Mouse (Mus musculus) MEL (cell line): ENCODE measurements around the gene Polk. TPM values are rescaled to one million over a fixed set of nuclear protein-coding genes. Genes with fewer than 3 reads are reported as not detected.
A peak's percentile ranks its signal among the peaks of the same experiment; 100 is the strongest.

Source experiments
- DNase-seq: peaks from one replicate; pipeline ENCODE4 v3.0.0; 2011; ENCODE audit warnings: low read depth, low spot score
- H3K27ac ChIP-seq: 2 replicates; pipeline ENCODE4 v1.5.1; 2012; ENCODE audit warnings: low read depth, mild to moderate bottlenecking, control low read depth, low read length, moderate library complexity; ENCODE audit not compliant: control insufficient read depth
- H3K27me3 ChIP-seq, 2 experiments: fragments of 150-350 bp in 1 of 2; sonication (generic) in 1 of 2; 2 replicates each; pipeline ENCODE4 v1.6.1; 2012; ENCODE audit warnings: low read length in 2 of 2, mild to moderate bottlenecking in 2 of 2, improper control_type of control experiment in 1 of 2, moderate library complexity in 1 of 2; ENCODE audit not compliant: insufficient read depth in 2 of 2, control insufficient read depth in 1 of 2
- H3K36me3 ChIP-seq, 2 experiments: 2 replicates each; pipeline ENCODE4 v1.6.1; 2012 to 2014; ENCODE audit warnings: low read length in 2 of 2, improper control_type of control experiment in 1 of 2, inconsistent platforms in 1 of 2, mild to moderate bottlenecking in 1 of 2; ENCODE audit not compliant: insufficient read depth in 2 of 2, control insufficient read depth in 1 of 2
- H3K4me1 ChIP-seq, 2 experiments: fragments of 150-350 bp in 1 of 2; sonication (generic) in 1 of 2; 2 replicates each; pipeline ENCODE4 v1.6.1; 2012; ENCODE audit warnings: low read length in 2 of 2, improper control_type of control experiment in 1 of 2, mild to moderate bottlenecking in 1 of 2; ENCODE audit not compliant: insufficient read depth in 2 of 2, control insufficient read depth in 1 of 2
- H3K4me3 ChIP-seq, 2 experiments: fragments of 150-350 bp in 1 of 2; sonication (generic) in 1 of 2; 2 replicates each; pipeline ENCODE4 v1.5.1; 2012; ENCODE audit warnings: low read depth in 2 of 2, low read length in 2 of 2, mild to moderate bottlenecking in 2 of 2, moderate library complexity in 2 of 2, control low read depth in 1 of 2, improper control_type of control experiment in 1 of 2; ENCODE audit not compliant: control insufficient read depth in 1 of 2, insufficient read depth in 1 of 2
- H3K79me2 ChIP-seq: 2 replicates; pipeline ENCODE4 v1.6.1; 2012; ENCODE audit warnings: mild to moderate bottlenecking, low read length, moderate library complexity; ENCODE audit not compliant: control insufficient read depth, poor library complexity, insufficient read depth
- H3K9ac ChIP-seq: 2 replicates; pipeline ENCODE4 v1.6.1; 2012; ENCODE audit warnings: low read depth, mild to moderate bottlenecking, control low read depth, low read length, moderate library complexity; ENCODE audit not compliant: control insufficient read depth, poor library complexity, severe bottlenecking
- H3K9me3 ChIP-seq: fragments of 150-350 bp; sonication (generic); replicated peaks from 2 replicates; pipeline ENCODE4 v1.6.1; 2012; ENCODE audit warnings: mild to moderate bottlenecking, low read length, improper control_type of control experiment, moderate library complexity; ENCODE audit not compliant: insufficient read depth
- BHLHE40 ChIP-seq: IDR thresholded peaks from 2 replicates; pipeline ENCODE4 v1.6.1; 2012; ENCODE audit warnings: low read depth, mild to moderate bottlenecking, inconsistent platforms, low read length, improper control_type of control experiment, borderline replicate concordance
- E2F4 ChIP-seq: IDR thresholded peaks from 2 replicates; pipeline ENCODE4 v1.6.1; 2011; ENCODE audit warnings: low read depth, low read length, improper control_type of control experiment, borderline replicate concordance
- ELF1 ChIP-seq: IDR thresholded peaks from 2 replicates; pipeline ENCODE4 v1.6.1; 2014; ENCODE audit warnings: low read depth, mild to moderate bottlenecking, inconsistent platforms, low read length, improper control_type of control experiment, moderate library complexity
- EP300 ChIP-seq, 2 experiments: IDR thresholded peaks; 2 replicates each; pipeline ENCODE4 v1.6.1; 2011; ENCODE audit warnings: improper control_type of control experiment in 2 of 2, low read length in 2 of 2, low read depth in 1 of 2, mild to moderate bottlenecking in 1 of 2
- ETS1 ChIP-seq: IDR thresholded peaks from 2 replicates; pipeline ENCODE4 v1.6.1; 2012; ENCODE audit warnings: low read depth, mild to moderate bottlenecking, inconsistent platforms, low read length, improper control_type of control experiment, moderate library complexity
- GABPA ChIP-seq: IDR thresholded peaks from 2 replicates; pipeline ENCODE4 v1.6.1; 2012; ENCODE audit warnings: low read depth, mild to moderate bottlenecking, inconsistent platforms, low read length, improper control_type of control experiment, moderate library complexity
- GATA1 ChIP-seq: IDR thresholded peaks from 2 replicates; pipeline ENCODE4 v1.6.1; 2011; ENCODE audit warnings: low read depth, low read length, improper control_type of control experiment
- MAFK ChIP-seq: IDR thresholded peaks from 2 replicates; pipeline ENCODE4 v1.6.1; 2011; ENCODE audit warnings: low read depth, mild to moderate bottlenecking, low read length, improper control_type of control experiment, borderline replicate concordance
- MEF2A ChIP-seq: IDR thresholded peaks from 2 replicates; pipeline ENCODE4 v1.6.1; 2014; ENCODE audit warnings: low read depth, mild to moderate bottlenecking, inconsistent platforms, low read length, improper control_type of control experiment; ENCODE audit not compliant: poor library complexity, insufficient replicate concordance, severe bottlenecking; ENCODE audit errors: extremely low read depth
- MYC ChIP-seq: IDR thresholded peaks from 2 replicates; pipeline ENCODE4 v1.6.1; 2011; ENCODE audit warnings: low read depth, mild to moderate bottlenecking, low read length, improper control_type of control experiment, moderate library complexity
- NELFE ChIP-seq: IDR thresholded peaks from 2 replicates; pipeline ENCODE4 v1.6.1; 2011; ENCODE audit warnings: low read depth, low read length, improper control_type of control experiment
- POLR2AphosphoS2 ChIP-seq: IDR thresholded peaks from 2 replicates; pipeline ENCODE4 v1.6.1; 2011; ENCODE audit warnings: low read length, improper control_type of control experiment
- RAD21 ChIP-seq: IDR thresholded peaks from 2 replicates; pipeline ENCODE4 v1.6.1; 2011; ENCODE audit warnings: mild to moderate bottlenecking, low read depth, low read length, improper control_type of control experiment
- RCOR1 ChIP-seq: IDR thresholded peaks from 2 replicates; pipeline ENCODE4 v1.6.1; 2012; ENCODE audit warnings: low read depth, mild to moderate bottlenecking, inconsistent platforms, low read length, improper control_type of control experiment
- SIN3A ChIP-seq: IDR thresholded peaks from 2 replicates; pipeline ENCODE4 v1.6.1; 2012; ENCODE audit warnings: low read length, improper control_type of control experiment, inconsistent platforms
- TCF12 ChIP-seq: IDR thresholded peaks from 2 replicates; pipeline ENCODE4 v1.6.1; 2014; ENCODE audit warnings: low read depth, mild to moderate bottlenecking, inconsistent platforms, low read length, improper control_type of control experiment, moderate library complexity
- ZKSCAN1 ChIP-seq: IDR thresholded peaks from 2 replicates; pipeline ENCODE4 v1.6.1; 2012; ENCODE audit warnings: low read depth, mild to moderate bottlenecking, inconsistent platforms, low read length, improper control_type of control experiment, moderate library complexity
- polyA plus RNA-seq, 2 experiments: library from polyadenylated mRNA; stranded (reverse) in 1 of 2; unstranded in 1 of 2; fragments of >175 nt in 1 of 2; fragments of >200 nt in 1 of 2; gene quantifications; 2 replicates each; pipeline versions ENCODE4 v1.2.1 to v1.2.4; 2012; ENCODE audit warnings: low replicate concordance in 2 of 2, low read depth in 1 of 2; ENCODE audit not compliant: insufficient read length in 2 of 2, insufficient read depth in 1 of 2, missing spikeins in 1 of 2
- total RNA-seq: library from RNA; depleted of rRNA; stranded (reverse); fragments of 300-350 nt; gene quantifications from 2 replicates; pipeline ENCODE4 v1.2.3, GENCODE M21; 2012

Gene Polk
- total and polyA plus RNA-seq, 3 experiments = 2.9 to 3.6 TPM; not detected in 1

GRCm38 (mm10) chr13:96532176-96532575 lies 10.2 kb downstream of the Polk start:
- Histone ChIP-seq H3K36me3 (peaks cover 0 to 26% of the 10 kb centered on the region in 2 experiments; a peak in 2 of 4 replicates), H3K79me2 (peaks cover 7% of the 10 kb centered on the region; the same call in 1 of the 2 replicates), H3K4me3 (no peak overlapping the region), H3K27ac (no peak overlapping the region), H3K9ac (no peak overlapping the region), H3K9me3 (no peaks in the 10 kb centered on the region), H3K4me1 (peaks cover 12 to 32% of the 10 kb centered on the region in 2 experiments), H3K27me3 (no peaks in the 10 kb centered on the region)
- no peak for DNase-seq
- TF ChIP-seq POLR2AphosphoS2 (no peak), GABPA (no peak), ZKSCAN1 (no peak), MEF2A (no peak), E2F4 (no peak), SIN3A (no peak), BHLHE40 (no peak)

DNA sequence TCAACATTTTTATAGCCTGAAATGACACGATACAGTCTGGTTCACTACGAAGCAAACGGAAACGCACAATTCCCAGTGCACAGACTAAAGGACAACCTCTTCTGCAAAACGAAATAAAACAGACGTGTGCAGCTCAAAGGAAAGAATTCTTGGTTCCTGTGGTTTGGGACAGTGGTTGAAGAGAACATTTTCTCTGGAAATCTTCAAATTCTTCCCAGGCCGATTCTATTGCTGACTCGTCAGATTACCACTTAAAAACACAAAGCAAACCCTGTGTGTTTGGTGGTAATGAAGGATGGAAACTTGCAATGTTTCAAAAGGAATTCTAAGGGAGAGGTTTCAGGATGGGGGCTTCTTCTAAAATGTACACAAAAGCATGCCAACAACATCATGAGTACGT lies 12.3 kb downstream of the Polk start:
- TF ChIP-seq MAFK (0 out of 2 replicates have a peak, but pooled peaks have one; percentile 39), NELFE (no peak)
- TF ChIP-seq, all 39 proteins: peak for 1
- Histone ChIP-seq H3K9ac (no peak overlapping the region), H3K27me3 (no peaks in the 10 kb centered on the region), H3K27ac (peak overlapping the region; percentile 59; the same call in 1 of the 2 replicates), H3K4me1 (peaks cover 11 to 25% of the 10 kb centered on the region in 2 experiments), H3K4me3 (no peak overlapping the region), H3K9me3 (no peaks in the 10 kb centered on the region), H3K36me3 (peaks cover 0 to 18% of the 10 kb centered on the region in 2 experiments; a peak in 2 of 4 replicates), H3K79me2 (peaks cover 7% of the 10 kb centered on the region; the same call in 1 of the 2 replicates)
- no peak for DNase-seq

- TF ChIP-seq ELF1 = peak; percentile 64; the same call in 1 of the 2 replicates
- no peak for TF ChIP-seq RAD21
- peak; percentile 70 to 82 for TF ChIP-seq EP300 (IDR thresholded peaks at IDR 0.05; ENCODE audit: low read depth in 1 of 2, low read length in 2 of 2)
- 0 out of 2 replicates have a peak, but pooled peaks have one; percentile 7 for TF ChIP-seq TCF12
- 0 out of 2 replicates have a peak, but pooled peaks have one; percentile 52 for TF ChIP-seq RCOR1
- peak; percentile 46; the same call in 1 of the 2 replicates for TF ChIP-seq ETS1
- peak; percentile 84 for TF ChIP-seq GATA1
- TF ChIP-seq MYC = peak; percentile 47; the same call in 1 of the 2 replicates
- TF ChIP-seq MAFK = no peak
- no peak overlapping the region for H3K9ac ChIP-seq
- H3K36me3 ChIP-seq = peaks cover 0 to 18% of the 10 kb centered on the region in 2 experiments; a peak in 2 of 4 replicates
- no peaks in the 10 kb centered on the region for H3K27me3 ChIP-seq
- peak overlapping the region; percentile 59; the same call in 1 of the 2 replicates for H3K27ac ChIP-seq
- H3K4me3 ChIP-seq = no peak overlapping the region
- no peaks in the 10 kb centered on the region for H3K9me3 ChIP-seq
- peaks cover 4% of the 10 kb centered on the region; the same call in 1 of the 2 replicates for H3K79me2 ChIP-seq
- H3K4me1 ChIP-seq = peaks cover 11 to 25% of the 10 kb centered on the region in 2 experiments
- peak; percentile 66 for DNase-seq
Measured at GRCm38 (mm10) chr13:96529542-96529941, 12.8 kb downstream of the Polk start.
